Mouse (Mus musculus): ENCODE data around the gene Rtn4rl1. TPM values are rescaled to one million over a fixed set of nuclear protein-coding genes. Genes with fewer than 3 reads are reported as not detected.
"Not testable (repeated sequence)": the region's sequence is repeated elsewhere in the genome, so short reads cannot be mapped to it uniquely, and the experiment has no call there.

The Rtn4rl1 gene
- total RNA-seq, 2 experiments from 2014 or later, result 0.80 TPM; not detected in 1

DNA sequence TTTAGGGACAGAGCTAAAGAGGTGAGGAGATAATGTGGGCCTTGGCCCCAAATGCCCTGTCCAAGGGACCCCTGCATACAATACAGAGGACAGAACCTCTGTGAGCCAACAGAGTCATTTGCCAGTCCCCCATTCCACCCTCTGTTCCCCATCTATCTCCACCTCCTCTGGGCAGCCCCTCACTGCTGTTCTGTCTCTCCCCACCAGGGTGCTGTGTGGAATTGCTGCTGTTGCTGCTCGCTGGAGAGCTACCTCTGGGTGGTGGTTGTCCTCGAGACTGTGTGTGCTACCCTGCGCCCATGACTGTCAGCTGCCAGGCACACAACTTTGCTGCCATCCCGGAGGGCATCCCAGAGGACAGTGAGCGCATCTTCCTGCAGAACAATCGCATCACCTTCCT lies 71.0 kb downstream of the Rtn4rl1 start:
- ATAC-seq (replicated peaks; ENCODE audit: low FRiP score, low TSS enrichment, poor library complexity, severe bottlenecking), result peak; percentile 44; the same call in 1 of the 2 replicates

DNA sequence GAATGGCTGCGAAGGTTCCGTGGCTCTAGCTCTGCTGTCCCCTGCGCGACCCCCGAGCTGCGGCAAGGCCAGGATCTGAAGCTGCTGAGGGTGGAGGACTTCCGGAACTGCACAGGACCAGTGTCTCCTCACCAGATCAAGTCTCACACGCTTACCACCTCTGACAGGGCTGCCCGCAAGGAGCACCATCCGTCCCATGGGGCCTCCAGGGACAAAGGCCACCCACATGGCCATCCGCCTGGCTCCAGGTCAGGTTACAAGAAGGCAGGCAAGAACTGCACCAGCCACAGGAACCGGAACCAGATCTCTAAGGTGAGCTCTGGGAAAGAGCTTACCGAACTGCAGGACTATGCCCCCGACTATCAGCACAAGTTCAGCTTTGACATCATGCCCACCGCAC lies 72.0 kb downstream of the Rtn4rl1 start:
- no peak for ATAC-seq (replicated peaks; ENCODE audit: low FRiP score, low TSS enrichment, poor library complexity, severe bottlenecking)

DNA sequence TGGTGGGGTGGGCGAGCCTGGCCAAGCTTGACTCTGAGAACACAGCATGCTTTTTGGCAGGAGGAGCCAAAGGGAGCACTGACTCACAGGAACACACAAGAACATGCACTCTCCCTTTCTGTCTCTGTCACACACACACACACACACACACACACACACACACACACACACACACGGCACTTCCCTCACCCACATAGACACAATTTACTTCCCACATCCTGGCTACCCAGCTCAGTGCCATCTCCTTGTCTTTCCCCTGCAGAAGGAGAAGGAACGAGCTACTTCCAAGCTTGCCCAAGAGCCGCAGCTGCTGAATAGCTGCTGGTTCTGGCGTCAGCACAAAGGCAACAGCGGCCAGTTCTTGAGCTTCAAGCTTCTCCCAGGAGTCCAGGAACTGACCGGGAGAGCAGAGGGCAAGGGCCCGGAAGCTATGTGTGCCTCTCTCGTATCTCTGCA lies 74.3 kb downstream of the Rtn4rl1 start:
- ATAC-seq (replicated peaks; ENCODE audit: low FRiP score, low TSS enrichment, poor library complexity, severe bottlenecking), result no peak

DNA sequence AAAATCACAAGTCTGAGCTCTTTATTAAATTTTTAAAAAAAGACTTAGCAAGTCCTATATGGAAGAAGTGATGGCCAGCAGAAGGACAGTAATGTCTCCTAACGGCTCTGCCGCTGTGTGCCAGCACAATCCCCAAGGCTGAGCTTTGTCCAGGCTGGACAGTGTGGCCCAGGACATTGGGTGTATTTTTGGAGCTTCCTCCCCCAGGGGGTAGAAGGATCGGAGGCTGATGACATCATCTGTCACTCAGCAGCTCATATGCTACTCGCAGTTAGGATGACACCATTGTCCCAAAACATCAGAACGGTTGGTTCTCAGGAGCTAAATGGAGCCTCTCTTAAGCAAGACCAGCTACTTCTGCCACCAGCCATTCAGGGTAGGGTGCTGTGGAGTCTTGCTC lies 74.9 kb downstream of the Rtn4rl1 start:
- no peak for ATAC-seq (replicated peaks; ENCODE audit: low FRiP score, low TSS enrichment, poor library complexity, severe bottlenecking)

DNA sequence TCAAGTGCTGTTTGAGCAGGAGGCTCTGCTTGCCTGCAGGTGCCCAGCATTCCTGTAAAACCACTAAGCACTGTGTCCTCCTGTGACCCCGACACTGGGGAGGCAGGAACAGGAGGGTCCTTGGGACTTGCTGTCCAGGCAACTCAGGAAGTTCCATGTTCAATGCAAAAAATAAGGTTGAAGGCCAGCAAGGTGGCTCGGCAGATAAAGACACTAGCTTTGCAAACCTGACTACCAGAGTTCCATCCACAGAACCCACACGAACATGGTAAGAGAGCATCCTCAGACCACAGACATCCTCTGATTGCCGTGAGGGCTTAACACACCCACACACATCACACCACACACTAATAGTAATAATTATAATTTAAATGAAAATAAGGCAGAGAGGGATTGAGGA lies 75.6 kb downstream of the Rtn4rl1 start:
- no peak for ATAC-seq (replicated peaks; ENCODE audit: low FRiP score, low TSS enrichment, poor library complexity, severe bottlenecking)

DNA sequence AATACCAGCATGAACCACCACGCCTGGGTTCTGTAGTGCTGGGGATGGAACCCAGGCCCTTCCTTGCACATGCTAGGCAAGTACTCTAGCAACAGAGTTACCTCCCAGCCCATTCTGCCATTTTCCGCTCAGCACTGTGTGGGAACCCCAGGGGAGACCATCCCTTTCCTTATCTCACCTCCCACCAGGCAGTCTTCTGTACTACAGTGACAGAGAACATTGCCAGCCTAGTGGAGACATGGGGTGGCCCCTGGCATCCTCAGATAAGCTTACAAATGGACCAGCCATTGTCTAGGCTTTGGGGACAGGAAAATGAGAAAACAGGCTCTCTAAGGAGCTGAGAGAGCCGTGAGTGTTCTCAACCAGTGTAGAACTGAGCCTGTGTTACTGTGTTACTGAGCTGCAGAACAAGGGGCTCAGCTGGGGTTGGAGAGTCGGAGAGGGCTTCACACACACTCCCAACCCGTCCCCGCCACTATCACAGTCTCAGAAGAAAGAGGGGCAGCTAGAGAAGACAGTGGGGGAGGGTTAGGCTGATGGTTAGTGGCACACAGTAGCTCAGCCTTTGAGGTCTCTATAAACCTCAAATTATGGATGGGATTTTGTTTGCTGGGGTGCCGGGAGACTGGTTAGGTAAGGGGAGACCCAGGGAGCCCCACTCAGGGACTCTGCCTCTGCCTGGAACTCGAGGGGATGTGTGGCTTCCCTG lies 76.8 kb downstream of the Rtn4rl1 start:
- peak; percentile 96 for ATAC-seq (replicated peaks; ENCODE audit: low FRiP score, low TSS enrichment, poor library complexity, severe bottlenecking)

DNA sequence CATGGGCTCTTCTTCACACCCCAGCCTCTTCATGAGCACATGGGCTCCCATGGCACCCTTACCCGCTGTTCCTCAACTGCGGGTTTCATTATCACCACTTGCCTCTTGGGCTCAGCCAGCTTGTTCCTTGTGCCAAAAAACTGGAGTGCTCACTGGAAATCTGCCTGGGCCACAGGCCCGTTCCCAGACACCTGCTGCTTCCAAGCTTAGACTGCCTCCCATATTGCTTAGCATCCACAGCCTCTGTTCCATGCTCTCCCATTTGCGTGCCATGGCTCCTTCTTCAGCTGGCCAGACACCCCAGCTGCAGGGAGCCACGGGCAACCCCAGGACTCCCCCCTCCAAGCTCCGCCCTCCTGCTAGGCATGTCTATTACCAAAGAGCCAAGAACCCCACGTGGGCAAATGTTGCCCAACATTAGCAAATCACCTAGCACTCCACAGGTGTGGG lies 77.4 kb downstream of the Rtn4rl1 start:
- peak; percentile 6; the same call in 1 of the 2 replicates for ATAC-seq (replicated peaks; ENCODE audit: low FRiP score, low TSS enrichment, poor library complexity, severe bottlenecking)

DNA sequence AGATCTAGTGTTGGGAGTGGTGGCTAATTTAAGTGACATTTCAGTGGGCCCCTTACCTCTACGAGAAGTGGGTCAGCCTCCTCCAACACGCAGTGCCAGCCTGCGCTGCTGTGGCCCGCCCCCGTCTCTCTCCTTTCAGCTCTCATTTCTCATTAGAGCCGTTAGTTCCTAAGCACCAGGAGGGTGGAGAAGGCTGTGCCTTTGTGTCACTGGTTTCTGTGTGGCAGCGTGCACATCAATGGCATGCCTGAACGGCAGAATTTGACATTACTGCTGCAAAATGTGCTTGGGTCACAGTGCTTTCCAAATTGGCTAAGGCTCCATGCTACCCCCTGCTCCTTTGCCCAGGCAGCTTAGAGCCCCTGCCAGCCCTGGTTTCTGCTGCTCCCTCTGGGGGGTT lies 79.9 kb downstream of the Rtn4rl1 start:
- ATAC-seq (replicated peaks; ENCODE audit: low FRiP score, low TSS enrichment, poor library complexity, severe bottlenecking), result no peak

DNA sequence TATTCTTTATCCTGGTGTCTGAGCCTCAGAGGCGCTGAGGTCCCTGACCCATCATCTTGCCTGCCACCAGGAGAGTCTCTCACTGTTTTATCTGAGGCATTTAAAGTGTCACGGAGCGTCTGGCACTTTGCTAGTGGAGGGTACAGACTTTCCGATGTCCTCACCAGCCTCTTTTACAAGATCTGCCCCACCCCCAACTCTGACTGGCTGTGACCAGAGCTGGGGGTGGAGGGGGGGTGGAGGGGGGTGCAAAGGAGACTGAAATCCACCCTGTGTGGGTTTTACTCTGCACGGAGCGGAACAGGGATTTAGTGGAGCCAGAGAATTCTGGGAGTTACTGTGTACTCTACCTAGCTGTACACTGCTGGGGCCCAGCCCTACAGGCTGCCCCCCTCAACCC lies 81.5 kb downstream of the Rtn4rl1 start:
- ATAC-seq (replicated peaks; ENCODE audit: low FRiP score, low TSS enrichment, poor library complexity, severe bottlenecking), result no peak

DNA sequence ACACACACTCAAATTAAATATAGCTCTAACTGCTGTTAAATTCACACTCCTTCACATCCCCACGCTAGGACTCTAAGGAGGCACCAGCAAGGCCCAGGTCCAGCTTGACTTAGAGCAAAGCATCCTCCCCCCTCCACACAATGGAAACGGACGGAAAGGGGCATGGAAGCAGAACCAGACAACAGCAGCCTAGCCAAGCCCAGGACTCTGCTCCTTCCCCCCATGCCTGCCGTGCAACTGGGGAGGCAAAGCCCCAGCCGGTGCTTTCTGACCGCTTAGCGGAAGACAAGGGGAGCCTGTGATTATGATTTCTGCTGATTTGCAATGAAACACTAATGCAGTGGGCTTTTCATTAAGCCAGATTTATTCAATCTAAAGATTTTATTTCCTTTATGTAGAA lies 84.5 kb downstream of the Rtn4rl1 start:
- ATAC-seq (replicated peaks; ENCODE audit: low FRiP score, low TSS enrichment, poor library complexity, severe bottlenecking), result no peak

DNA sequence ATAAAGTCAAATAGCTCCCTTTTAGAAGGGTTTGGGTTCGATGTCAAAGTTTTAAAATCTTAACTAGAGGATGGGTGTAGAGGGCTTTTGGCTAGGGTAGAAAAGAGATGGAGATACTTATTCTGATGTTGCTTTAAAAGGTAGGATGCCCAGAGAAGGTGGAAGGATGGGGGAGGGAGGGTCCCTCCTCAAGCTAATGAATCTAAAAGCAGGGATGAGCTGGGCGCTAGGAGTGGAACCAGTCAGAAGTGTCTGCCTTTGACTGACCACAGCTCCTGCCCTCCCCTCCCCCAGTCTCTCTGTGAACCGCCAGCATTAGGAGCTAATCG lies 85.4 kb downstream of the Rtn4rl1 start:
- no peak for ATAC-seq (replicated peaks; ENCODE audit: low FRiP score, low TSS enrichment, poor library complexity, severe bottlenecking)

DNA sequence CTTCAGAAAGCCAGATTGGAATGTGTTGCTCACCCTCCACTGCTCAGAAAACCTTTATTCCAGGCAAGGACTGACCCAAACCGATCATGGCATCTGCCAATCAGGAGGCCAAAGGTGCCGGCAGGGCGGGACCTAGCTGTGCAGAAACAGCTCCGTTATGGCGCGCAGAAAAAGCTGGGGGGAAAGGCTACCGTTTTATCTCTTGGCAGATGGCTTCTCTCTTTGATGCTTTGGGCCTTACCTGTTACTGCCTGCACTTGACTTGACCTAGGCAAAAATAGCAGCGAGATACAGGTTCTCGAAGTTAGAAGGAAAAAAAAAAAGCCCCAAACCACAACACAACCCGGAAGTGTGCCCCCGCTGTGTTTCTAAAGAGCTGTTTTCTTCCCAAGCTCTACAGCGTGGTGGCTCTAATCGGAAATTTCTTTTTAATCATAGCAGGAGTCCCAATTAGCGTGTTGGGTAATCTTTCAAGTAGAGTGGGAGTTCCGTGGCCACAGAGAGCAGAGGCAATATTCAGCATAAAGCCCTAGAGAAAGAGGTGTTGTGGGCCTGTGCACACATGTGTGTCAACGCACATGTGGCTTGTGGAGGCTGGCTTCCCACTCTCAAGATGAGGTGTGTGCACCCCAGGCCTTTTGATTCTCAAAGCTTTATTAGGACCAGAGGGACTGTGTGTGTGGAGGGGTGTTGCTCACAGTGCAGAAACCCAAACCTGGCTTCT lies 85.9 kb downstream of the Rtn4rl1 start:
- peak; percentile 48 for ATAC-seq (replicated peaks; ENCODE audit: low FRiP score, low TSS enrichment, poor library complexity, severe bottlenecking)

DNA sequence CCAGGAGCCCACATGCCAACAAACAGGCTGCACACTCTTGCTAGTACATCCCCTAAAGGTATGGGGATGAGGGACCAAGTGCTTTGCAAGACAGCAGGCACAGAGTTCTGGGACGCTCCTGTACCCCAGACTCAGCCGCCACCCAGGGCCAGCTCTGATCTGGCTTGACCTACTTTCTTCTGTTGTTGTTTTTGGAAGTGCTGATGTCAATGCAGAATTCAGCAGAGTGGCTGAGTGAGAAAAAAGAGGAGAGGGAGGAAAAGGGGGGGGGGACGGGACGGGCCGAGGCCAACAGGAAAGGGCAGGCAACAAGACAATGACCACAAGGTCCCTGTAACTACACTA lies 86.5 kb downstream of the Rtn4rl1 start:
- ATAC-seq (replicated peaks; ENCODE audit: low FRiP score, low TSS enrichment, poor library complexity, severe bottlenecking), result no peak

DNA sequence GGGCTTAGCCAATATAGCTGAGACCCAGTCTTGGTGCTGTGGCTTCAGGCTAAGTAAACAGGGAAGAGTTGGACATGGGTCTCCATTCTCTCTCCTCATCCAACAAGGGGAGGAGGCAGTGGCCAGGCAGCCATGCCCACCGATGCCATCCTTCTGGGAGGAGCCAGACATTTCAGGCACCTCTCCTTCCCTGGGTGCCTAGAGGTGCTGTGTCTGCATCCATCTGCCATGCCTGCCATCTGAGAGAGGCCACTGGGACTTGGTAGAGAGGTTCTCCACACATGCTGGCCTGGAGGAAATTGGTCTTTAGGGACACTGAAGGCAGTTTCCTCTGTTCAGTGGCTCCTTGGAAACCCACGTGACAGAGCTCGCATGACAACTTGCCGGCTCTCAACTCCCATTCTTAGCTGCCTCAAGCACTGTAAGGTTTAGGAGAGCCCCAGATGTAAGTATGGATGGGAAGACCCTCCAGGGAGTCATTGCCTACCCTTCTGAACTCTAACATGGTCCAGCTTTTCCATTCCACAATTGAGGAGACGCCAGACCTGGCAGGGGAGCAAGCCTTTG lies 86.9 kb downstream of the Rtn4rl1 start:
- ATAC-seq (replicated peaks; ENCODE audit: low FRiP score, low TSS enrichment, poor library complexity, severe bottlenecking), result no peak

DNA sequence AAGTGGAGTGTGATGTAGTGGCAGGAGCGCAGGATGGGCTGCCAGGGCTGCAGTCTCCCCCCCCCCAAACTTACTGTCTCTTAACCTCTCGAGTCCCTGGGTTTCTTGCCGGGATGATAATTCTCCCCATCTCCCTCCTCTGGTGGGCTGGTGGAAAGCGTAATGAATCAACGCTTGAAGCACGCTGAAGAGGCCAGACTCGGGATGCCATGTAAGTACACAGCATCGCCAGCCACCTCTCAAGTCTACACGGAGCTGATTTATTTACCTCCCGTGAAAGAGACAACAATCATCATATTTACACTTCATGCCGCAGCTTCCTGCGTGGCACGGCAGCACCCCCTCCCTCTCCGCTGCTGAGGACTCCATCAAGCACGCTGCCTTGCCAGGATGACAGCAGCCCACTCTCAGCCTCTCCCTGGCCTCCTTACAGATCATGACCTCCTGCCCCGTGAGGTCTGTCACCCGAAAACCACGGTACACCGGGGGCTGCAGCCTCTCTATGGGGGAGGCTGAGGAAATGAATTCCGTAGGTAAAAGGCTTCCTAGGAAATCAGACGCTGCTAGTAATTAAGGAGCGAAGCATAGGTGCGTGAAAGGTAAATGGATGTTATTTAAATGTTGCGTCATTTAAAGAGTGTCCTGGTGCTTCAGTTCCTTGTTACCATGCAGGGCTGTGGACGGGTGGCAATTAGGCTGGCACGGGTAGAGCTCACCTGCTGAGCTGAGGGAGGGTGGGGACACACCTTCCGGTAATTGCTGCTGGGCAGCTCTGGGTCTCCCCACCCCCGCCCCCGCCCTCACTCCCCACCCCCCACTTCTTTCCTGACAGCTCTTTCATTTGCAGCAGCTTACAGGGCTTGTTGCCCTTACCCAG lies 88.0 kb downstream of the Rtn4rl1 start:
- ATAC-seq (replicated peaks; ENCODE audit: low FRiP score, low TSS enrichment, poor library complexity, severe bottlenecking), result no peak

DNA sequence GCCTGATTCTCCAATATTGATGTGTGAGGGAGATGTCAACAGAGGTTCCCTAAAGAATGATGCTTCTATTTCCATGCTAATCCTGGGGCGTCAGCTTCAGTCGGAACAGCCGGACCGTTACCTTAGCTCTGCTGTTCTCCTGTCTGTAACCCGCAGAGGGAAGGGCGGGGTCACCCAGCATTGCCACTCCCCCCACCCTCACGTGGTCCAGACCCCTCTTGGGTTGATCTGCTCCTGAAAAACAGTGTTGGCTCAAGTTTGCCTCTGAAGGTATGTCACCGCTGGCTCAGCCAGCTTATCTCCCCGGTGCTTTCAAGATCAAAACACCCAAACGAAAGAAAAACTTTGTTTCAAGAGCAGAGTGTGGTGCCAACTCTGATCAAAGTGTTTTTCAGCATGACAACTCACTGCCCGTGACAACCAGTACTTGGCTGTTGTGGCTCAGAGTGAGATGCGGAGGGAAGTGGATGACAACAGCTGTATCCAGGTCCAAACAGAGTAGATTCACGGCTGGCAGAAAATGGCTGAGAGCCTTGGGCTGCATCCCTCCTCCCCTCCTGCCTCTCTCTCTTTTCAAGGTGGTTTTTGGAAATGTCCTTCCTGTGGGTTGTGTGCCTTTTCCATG lies 89.0 kb downstream of the Rtn4rl1 start:
- peak; percentile 73 for ATAC-seq (replicated peaks; ENCODE audit: low FRiP score, low TSS enrichment, poor library complexity, severe bottlenecking)

DNA sequence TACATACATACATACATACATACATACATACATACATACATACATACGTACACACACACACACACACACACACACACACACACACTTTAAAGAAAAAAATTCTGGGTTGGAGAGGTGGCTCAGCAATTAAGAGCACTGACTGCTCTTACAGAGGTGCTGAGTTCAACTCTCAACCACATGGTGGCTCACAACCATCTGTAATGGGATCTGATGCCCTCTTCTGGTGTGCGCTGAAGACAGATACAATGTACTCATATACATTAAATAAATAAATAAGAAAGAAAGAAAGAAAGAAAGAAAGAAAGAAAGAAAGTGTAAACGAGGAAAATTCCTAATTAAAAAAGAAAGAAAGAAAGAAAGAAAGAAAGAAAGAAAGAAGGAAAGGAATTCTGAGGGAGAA lies 90.2 kb downstream of the Rtn4rl1 start:
- ATAC-seq (replicated peaks; ENCODE audit: low FRiP score, low TSS enrichment, poor library complexity, severe bottlenecking), result not testable (repeated sequence)

DNA sequence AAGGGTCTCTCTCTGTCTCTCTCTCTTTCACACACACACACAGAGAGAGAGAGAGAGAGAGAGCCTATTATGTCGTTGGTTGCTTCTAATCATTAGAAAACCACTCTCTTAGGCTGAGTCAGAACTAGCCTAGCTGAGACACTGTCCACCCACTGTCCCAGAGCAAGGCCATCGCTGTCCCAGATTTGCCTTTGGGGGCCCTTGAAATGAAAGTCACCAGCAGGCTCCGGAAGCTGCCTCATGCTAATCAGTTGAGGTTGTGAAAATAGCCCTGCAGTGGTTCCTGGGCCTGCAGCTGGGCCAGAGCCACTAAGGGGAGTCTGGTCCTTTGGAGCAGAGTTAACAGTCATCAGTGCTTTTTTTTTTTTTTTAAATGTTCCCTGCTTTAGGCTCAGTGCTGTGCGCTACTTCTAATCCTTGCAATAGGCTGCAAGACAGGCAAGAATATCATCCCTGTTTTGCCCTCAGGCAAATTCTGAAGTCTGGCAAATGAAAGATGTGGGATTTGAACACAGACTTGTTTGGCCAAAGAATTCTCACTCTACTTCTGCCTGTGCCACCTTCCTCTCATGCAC lies 92.4 kb downstream of the Rtn4rl1 start:
- no peak for ATAC-seq (replicated peaks; ENCODE audit: low FRiP score, low TSS enrichment, poor library complexity, severe bottlenecking)

DNA sequence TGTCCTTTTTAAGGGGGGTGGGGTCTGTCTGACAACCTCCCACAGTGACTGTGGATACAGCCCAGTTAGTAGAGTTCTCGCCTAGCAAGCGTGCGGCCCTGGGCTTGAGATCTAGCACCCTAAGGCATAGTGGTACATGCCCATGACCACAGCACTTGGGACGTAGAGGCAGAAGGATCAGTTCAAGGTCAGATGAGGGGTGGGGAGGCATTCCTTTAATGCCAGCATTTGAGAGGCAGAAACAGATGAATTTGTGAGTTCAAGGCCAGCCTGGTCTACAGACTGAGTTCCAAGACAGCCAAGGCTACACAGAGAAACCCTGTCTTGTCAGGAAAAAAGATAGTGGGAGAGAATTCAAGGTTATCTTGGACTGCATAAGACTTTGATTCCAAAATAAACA lies 93.3 kb downstream of the Rtn4rl1 start:
- no peak for ATAC-seq (replicated peaks; ENCODE audit: low FRiP score, low TSS enrichment, poor library complexity, severe bottlenecking)

Measured in megakaryocyte-erythroid progenitor cell, adult 5-6 weeks (primary cell).